Mouse (Mus musculus): ENCODE data around the gene Tsr2. TPM values are rescaled to one million over a fixed set of nuclear protein-coding genes. Genes with fewer than 3 reads are reported as not detected.

Tsr2 gene
- 25.4 and 28.0 TPM in 2 replicates for polyA plus RNA-seq (2015; fragmentation: Nextera tagmentation; extraction: Ambion mirVana)

DNA sequence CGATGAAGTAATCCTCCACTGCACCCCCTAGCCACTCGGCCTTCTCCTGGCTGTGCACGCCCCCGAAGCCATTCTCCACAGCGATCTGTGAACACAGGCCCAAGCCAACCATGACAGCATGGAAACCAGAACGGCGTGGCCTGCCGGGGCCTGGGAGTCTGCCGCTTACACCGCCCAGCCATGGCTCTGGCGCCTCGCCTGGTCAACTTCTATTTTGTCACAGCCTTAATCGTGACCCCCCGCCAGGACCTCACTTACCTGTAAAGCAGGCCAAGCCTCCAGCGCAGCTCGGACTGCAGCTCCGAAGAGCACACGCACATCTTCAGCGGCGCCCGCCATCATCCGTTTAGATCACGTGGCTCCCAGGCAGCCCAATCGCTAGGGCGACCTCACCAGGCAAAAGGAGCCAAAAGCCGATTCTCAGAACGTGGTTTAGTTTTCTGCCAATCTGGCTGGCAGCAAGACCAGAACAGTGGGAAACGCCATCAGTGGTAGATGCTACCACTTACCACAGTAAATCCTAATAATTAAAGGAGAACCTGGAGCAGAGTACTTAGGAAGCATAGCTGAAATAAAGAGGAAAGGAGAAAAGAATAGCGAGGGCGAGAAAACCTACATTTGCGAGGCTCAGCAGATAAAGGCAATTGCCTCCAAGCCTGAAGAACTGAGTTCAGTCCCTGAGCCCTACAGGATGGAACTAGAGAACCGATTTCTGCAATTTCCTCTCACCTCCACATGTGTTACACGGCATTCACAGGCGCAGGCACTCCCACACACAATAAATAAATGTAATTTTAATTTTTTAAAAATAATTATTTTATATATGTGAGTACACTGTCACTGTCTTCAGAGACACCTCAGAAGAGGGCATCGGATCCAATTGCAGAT lies at the start of gene Tsr2:
Gene Tsr2 (minus strand): TSS at position 373 of the 888 bp plus-strand sequence.

DNA sequence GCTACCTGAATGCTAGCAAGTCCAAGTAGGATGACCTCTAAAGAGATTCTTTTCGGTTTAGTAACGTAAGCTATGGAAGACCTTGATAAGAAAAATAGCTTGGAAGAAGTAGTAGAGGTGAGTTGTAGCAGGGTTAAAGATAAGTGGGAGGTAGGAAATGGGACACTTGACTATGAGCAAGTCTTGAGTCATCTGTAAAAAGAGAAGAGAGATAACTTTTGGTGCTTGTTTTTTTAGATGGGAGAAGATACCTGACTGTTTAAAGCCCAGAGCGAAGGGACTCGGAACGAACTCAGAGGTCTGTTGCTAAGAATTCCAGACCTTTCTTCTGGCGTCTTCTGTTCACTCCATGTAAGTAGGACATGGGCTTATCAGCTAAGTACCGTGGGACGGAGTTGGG lies 50.5 kb downstream of the Tsr2 start, which contains the start of gene Fgd1:
Gene Fgd1 (plus strand): TSS at position 301 of the 400 bp plus-strand sequence.

Other genes with a start within 250 kb of the Tsr2 start
- 24.1 and 25.0 TPM in 2 replicates for gene Gnl3l, start 79.2 kb downstream of the Tsr2 start, polyA plus RNA-seq (2015; fragmentation: Nextera tagmentation; extraction: Ambion mirVana)
- 7.6 and 8.7 TPM in 2 replicates for gene Fgd1, start 50.4 kb downstream of the Tsr2 start, polyA plus RNA-seq (2015; fragmentation: Nextera tagmentation; extraction: Ambion mirVana)
- 1.0 and 1.1 TPM in 2 replicates for gene Wnk3, start 101.5 kb upstream of the Tsr2 start, polyA plus RNA-seq (2015; fragmentation: Nextera tagmentation; extraction: Ambion mirVana)
- gene Fam120c, start 247.6 kb upstream of the Tsr2 start, polyA plus RNA-seq (2015; fragmentation: Nextera tagmentation; extraction: Ambion mirVana) = 1.9 and 2.3 TPM in 2 replicates